Mouse (Mus musculus) brain, embryonic 14.5 days (tissue): Measurements from ENCODE around the gene Sipa1.

Experiments
- CTCF ChIP-seq: fragments of 200-500 bp; IDR thresholded peaks from 2 replicates; pipeline ENCODE4 v1.5.1; 2012; ENCODE audit warnings: inconsistent platforms, mild to moderate bottlenecking, moderate library complexity, borderline replicate concordance; ENCODE audit not compliant: insufficient read depth, insufficient read length; ENCODE audit errors: extremely low read depth
- POLR2A ChIP-seq: fragments of 200-500 bp; IDR thresholded peaks from 2 replicates; pipeline ENCODE4 v1.6.1; 2012; ENCODE audit warnings: mild to moderate bottlenecking, inconsistent platforms, borderline replicate concordance; ENCODE audit not compliant: poor library complexity, insufficient read depth, insufficient read length, severe bottlenecking; ENCODE audit errors: extremely low read depth

DNA sequence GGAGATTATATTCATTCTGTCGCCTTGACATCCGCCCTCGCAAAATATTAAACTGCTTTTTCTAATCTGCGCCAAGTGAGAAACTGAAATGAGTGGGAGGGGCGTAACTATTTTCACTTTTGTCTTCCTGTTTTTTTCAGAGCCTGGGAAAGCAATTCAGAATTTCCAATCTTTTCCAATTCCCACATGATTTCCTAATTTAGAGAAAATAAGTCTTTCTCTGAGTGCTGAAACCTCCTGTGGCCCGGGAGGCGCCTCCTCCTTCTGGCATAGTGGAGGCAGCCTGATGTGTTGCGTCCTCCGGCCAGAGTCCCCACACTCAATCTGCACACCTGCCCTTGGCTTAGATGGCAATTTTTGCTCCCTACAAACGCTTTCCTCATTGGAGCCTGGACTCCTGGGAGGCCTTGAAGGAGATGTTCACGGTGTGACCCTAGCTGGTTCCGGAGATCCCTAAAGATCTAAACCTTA is 26.9 kb downstream of the Sipa1 start:
- TF ChIP-seq CTCF: no peak
- TF ChIP-seq POLR2A: no peak
